Mouse (Mus musculus): ENCODE results near the gene Pex14.

DNA sequence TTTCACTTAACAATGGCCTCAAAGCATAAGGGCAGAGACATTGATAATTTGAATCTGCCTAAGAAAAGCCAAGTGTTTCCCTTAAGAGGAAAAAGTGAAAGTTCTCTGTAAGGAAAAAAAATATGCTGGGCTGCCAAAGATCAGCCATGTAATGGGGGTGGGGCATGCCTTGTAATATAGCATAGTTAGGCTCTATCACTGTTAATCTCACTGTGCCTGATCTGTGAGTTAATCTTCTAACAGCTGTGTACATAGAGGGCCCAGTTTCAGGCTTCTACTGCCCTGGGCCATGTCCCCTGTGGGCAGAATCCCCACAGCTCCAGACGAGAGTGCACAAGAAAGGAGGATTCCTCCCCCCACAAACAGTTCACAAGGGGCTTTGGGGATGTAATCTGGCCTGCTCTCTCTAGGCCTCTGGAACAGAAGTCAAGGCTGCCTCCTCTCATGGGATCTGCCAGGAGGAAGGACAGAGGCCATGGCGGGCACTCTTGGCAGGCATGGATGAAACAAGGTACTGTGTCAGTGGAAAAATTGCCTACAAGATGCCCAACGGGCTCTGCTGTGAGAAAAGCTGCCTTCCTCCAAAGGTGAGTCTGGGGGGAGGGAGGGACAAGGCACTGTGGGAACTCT is 127.9 kb downstream of the Pex14 start:
- TF ChIP-seq POLR2A (IDR thresholded peaks at IDR 0.05; ENCODE audit: low read depth, low read length) = no peak
- TF ChIP-seq CTCF (IDR thresholded peaks at IDR 0.05; ENCODE audit: extremely low read depth, insufficient read depth, insufficient read length, insufficient replicate concordance) = no peak

Measured in spleen, adult 2 months (tissue).